Mouse (Mus musculus) liver, adult (tissue): ENCODE results near the gene Samd10.

Experiments
- GATA4 ChIP-seq: IDR thresholded peaks from 2 replicates; pipeline ENCODE4 v1.6.1; 2014; ENCODE audit warnings: mild to moderate bottlenecking, low read length; ENCODE audit not compliant: insufficient replicate concordance

Samd10 gene

GRCm38 (mm10) chr2:181597378-181598061 lies 1.5 kb downstream of the Samd10 start:
- TF ChIP-seq GATA4: no peak

DNA sequence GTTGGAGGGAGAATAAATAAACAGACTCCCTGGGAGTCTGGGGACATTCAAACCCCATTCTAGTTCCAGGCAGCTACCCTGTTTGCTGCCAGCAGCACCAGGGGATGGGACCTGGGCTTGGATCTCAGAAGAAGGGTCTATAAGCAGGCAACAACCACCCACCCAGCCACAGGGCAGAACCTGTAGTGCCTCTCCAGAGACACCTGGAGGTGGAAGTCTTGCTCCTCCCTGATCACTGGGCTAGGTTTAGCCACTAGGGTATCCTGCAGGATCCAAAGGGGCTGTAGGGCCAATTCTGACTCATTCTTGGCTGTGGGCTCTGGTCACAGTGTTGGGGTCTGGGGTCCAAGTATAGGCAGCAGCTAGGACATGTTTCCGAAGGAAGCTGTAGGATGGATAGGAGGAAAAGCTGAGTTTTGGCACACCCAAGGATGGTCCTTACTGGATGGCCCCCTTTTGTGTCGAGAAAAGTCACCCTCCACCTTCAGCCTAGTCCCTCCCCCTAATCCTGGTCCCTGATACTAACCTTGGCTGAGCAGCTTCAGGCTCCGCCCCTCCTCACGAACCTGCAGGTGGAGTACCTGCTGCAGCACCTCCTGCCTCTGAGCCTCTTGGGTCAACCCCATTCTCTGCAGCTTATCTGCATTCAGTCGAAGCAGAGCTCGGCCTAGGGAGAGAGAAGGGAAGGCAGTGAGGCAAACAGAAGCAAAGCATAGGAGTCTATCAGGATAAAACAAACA lies 2.6 kb downstream of the Samd10 start:
- TF ChIP-seq GATA4: no peak

GRCm38 (mm10) chr2:181594946-181595696 lies 3.9 kb downstream of the Samd10 start:
- no peak for TF ChIP-seq GATA4

- no peak for TF ChIP-seq GATA4
Measured at GRCm38 (mm10) chr2:181593937-181594336, 5.1 kb downstream of the Samd10 start.

DNA sequence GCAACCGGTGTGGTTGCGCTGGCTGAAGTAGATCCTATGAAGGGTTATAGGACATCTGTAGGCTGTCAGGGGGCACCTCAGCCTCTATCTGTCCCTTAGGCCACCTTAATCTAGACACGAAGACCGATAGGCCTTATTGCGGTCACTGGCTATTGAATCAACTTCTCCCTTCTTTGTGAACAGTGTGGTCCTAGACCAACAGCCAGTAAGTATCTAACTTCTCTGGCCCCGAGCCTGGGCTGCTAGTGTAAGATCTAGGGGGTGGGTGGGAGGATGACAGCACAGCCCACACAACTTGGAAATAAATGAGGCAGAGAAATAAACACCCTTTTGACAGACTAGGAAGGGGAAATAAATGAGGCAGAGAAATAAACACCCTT lies 6.0 kb downstream of the Samd10 start:
- no peak for TF ChIP-seq GATA4

GRCm38 (mm10) chr2:181592231-181593041 lies 6.6 kb downstream of the Samd10 start, which contains the start of gene Zfp512b:
Zfp512b (minus strand) TSS chr2:181592803.
- no peak for TF ChIP-seq GATA4

GRCm38 (mm10) chr2:181591528-181592085 lies 7.4 kb downstream of the Samd10 start, which contains the start of gene Prpf6:
Prpf6 (plus strand) TSS chr2:181591868.
- TF ChIP-seq GATA4: no peak

DNA sequence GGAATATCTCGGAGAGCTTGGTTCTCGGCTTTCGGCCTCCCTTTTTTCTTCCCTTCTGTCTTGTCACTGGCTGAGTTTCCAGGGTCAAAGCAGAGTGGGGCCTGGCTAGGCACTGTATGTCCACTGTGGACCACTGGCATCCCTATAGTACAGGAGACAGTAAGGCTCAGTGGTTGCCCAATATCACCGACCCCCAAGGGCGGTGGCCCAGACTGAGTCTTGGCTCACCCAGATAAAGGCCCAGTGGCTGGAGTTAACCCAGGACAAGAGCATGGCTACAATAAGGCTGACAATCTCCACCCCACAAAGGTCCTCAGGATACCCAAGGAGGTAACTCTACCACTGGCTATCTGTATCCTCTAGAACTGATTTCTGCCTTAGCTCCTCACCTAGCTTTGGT lies 8.5 kb downstream of the Samd10 start:
- no peak for TF ChIP-seq GATA4

DNA sequence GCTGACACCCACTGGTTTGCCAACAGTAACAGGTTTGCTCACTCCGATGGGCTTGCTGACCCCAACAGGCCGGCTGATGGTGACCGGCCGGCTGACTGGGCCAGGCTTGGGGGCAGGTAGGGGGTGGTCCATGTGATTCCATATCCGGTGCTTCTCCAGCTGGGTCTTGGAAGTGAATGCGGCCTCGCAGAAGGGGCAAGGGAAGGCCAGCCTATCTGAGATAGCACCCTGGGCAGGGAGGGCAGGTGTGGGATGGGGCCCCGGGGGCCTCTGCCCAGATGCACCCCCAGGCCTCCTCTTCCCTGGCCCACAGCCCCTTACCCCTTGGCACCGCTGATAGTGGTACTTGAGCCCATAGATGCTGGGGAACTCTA lies 9.3 kb downstream of the Samd10 start:
- no peak for TF ChIP-seq GATA4

GRCm38 (mm10) chr2:181589011-181589731 lies 9.8 kb downstream of the Samd10 start:
- no peak for TF ChIP-seq GATA4

- no peak for TF ChIP-seq GATA4
Measured at GRCm38 (mm10) chr2:181588229-181588780, 10.7 kb downstream of the Samd10 start.

DNA sequence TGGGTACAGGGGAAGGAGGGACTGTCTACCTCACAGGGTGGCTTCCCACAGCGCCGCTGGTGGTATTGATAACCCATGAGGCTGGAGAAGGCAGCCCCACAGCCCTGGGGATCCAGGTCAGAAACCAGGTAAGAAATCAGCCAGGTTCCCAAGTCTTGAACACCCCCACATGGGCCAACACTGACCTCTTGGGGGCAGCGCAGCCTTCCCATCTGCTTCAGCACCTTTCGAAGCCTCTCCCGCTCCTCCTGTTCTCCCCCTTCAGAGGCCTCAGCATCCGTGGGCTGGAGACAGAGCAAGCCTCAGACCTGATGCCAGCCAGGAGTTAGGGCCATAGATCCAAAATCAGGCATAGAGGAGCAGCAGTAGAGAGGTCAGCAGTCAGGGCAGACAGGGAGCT lies 11.2 kb downstream of the Samd10 start:
- TF ChIP-seq GATA4: no peak

- TF ChIP-seq GATA4: no peak
Measured at GRCm38 (mm10) chr2:181586124-181586523, 12.9 kb downstream of the Samd10 start.

GRCm38 (mm10) chr2:181585506-181585905 lies 13.5 kb downstream of the Samd10 start:
- TF ChIP-seq GATA4: no peak
